Mouse (Mus musculus): ENCODE results near the gene Prkaca.

DNA sequence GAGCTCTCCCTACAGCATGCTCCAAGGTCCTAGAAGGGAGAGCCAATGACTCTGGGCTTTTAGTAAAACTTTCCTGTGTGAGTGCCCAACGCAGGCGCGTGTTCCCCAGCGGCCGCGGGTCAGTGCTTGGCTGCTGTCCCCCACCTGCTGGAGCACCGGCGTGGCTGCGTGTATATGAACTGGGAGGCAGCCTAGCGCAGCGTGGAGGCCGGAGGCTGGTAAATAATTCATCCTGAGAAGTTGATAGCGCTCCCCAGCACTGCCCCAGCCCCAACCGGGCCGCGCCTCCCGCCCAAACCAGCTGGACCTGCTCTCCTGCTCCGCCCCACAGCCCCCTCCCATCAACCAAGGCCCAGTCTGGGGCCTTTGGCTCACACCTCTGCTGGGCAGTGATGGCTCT, 48.3 kb downstream of the Prkaca start, which contains the start of gene Palm3:
- TF ChIP-seq CTCF (IDR thresholded peaks at IDR 0.05; ENCODE audit: control insufficient read depth, insufficient read depth, insufficient replicate concordance, low read depth, low read length), result no peak
- no peak for TF ChIP-seq POLR2A (IDR thresholded peaks at IDR 0.05; ENCODE audit: control insufficient read depth, low read depth, low read length)

Measured in testis, adult 2 months (tissue).